ENCODE assay signal across 9 mouse cellular contexts in the genomic region with DNA sequence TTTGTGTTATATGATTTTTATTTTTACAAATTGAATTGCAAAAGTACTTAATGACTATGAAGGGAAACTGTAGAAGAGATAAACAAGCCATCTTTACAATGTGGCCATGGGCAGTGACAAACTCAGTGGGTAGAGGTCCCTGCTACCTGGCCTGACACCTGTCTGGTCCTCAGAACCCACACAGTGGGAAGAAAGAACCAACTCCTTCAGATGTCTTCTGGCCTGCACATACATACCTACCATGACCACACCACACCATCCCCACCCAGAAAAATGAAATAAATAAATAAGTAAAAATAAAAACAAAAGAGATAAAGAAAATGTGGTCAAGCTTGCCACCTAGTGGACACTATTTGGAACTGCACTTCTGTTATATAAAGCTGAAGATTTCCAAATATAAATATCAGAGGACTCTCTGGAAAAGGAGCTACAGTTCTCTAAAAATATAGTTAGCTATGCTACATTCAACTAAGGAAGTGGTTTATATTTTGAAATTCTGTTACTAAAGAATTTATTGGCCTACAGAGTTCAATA. TPM values are rescaled to one million over a fixed set of nuclear protein-coding genes. Genes with fewer than 3 reads are reported as not detected.
A peak's percentile ranks its signal among the peaks of the same experiment; 100 is the strongest.
DNase-seq lines count a peak whose midpoint lies in the region; ATAC-seq and TF ChIP-seq lines count a peak whose summit lies in the region.
"Had no signal": no experiment of that assay in that cellular context is flagged by ENCODE, and none has a peak within 500 bp of the region (broad histone marks: within the 10 kb centered on the region; RNA-seq: fewer than 3 reads in every experiment).

No protein-coding gene starts in this region.

- H3K36me3 ChIP-seq in kidney, adult 2 months (ENCODE audit: control insufficient read depth, insufficient read depth, low read length), result no peaks in the 10 kb centered on the region
- peaks cover 4% of the 10 kb centered on the region; the same call in 1 of the 2 replicates for H3K36me3 ChIP-seq in kidney, embryonic 14.5 days (ENCODE audit: control insufficient read depth, insufficient read depth, low read length)
- H3K36me3 ChIP-seq in midbrain, embryonic 15.5 days (replicated peaks), result no peaks in the 10 kb centered on the region; the same call in 1 of the 2 replicates
- H3K36me3 ChIP-seq: lung, embryonic 15.5 days had no signal

- no peak overlapping the region for H3K4me3 ChIP-seq in kidney, adult 2 months (ENCODE audit: insufficient read depth, low read depth, low read length)
- H3K4me3 ChIP-seq in kidney, embryonic 14.5 days (ENCODE audit: low read length), result no peak overlapping the region
- no peak overlapping the region for H3K4me3 ChIP-seq in midbrain, embryonic 15.5 days
- H3K4me3 ChIP-seq: lung, embryonic 15.5 days had no signal

- no peaks in the 10 kb centered on the region for H3K27me3 ChIP-seq in kidney, adult 2 months (replicated peaks; ENCODE audit: control insufficient read depth, insufficient read depth, low read length)
- no peaks in the 10 kb centered on the region for H3K27me3 ChIP-seq in kidney, embryonic 14.5 days (ENCODE audit: control insufficient read depth, insufficient read depth, low read length)
- H3K27me3 ChIP-seq in midbrain, embryonic 15.5 days (replicated peaks), result no peaks in the 10 kb centered on the region
- H3K27me3 ChIP-seq: lung, embryonic 15.5 days had no signal

- H3K9me3 ChIP-seq in kidney, embryonic 14.5 days (ENCODE audit: control insufficient read depth, low read length), result no peaks in the 10 kb centered on the region
- no peaks in the 10 kb centered on the region for H3K9me3 ChIP-seq in midbrain, embryonic 15.5 days
- H3K9me3 ChIP-seq: lung, embryonic 15.5 days had no signal

- H3K9ac ChIP-seq in kidney, embryonic 14.5 days (ENCODE audit: low read depth, low read length), result no peak overlapping the region
- H3K9ac ChIP-seq in midbrain, embryonic 15.5 days, result no peak overlapping the region
- H3K9ac ChIP-seq: lung, embryonic 15.5 days had no signal

- no peak overlapping the region for H3K4me2 ChIP-seq in kidney, embryonic 14.5 days (replicated peaks; ENCODE audit: low read depth, low read length)
- H3K4me2 ChIP-seq in midbrain, embryonic 15.5 days, result no peak overlapping the region
- H3K4me2 ChIP-seq: lung, embryonic 15.5 days had no signal

- ATAC-seq in cerebellum, adult (ENCODE audit: insufficient number of reproducible peaks, low FRiP score, low TSS enrichment), result peak; percentile 62; the same call in 1 of the 2 replicates
- no peak for ATAC-seq in kidney, embryonic 14.5 days (ENCODE audit: low FRiP score, low TSS enrichment)
- no peak for ATAC-seq in midbrain, embryonic 15.5 days (replicated peaks)

- no peaks in the 10 kb centered on the region for H3K4me1 ChIP-seq in kidney, adult 2 months (ENCODE audit: control insufficient read depth, insufficient read depth, low read length)
- H3K4me1 ChIP-seq in kidney, embryonic 14.5 days (ENCODE audit: control insufficient read depth, insufficient read depth, low read length), result no peaks in the 10 kb centered on the region
- no peaks in the 10 kb centered on the region for H3K4me1 ChIP-seq in midbrain, embryonic 15.5 days
- H3K4me1 ChIP-seq: lung, embryonic 15.5 days had no signal

- no peak for DNase-seq in cerebellum, adult 11 months
- DNase-seq in kidney, adult 2 months, result peak; percentile 27
- DNase-seq in A20 (ENCODE audit: low read depth, low spot score), result peak; percentile 42
- DNase-seq in induced T-regulatory cell, adult 2 months (ENCODE audit: low read depth), result peak; percentile 61
- DNase-seq in adrenal gland, adult 2 months, result no peak

- H3K27ac ChIP-seq in kidney, adult 2 months (ENCODE audit: insufficient read depth, low read depth, low read length), result no peak overlapping the region
- H3K27ac ChIP-seq in kidney, embryonic 14.5 days (ENCODE audit: low read depth, low read length), result no peak overlapping the region
- H3K27ac ChIP-seq in midbrain, embryonic 15.5 days, result no peak overlapping the region
- H3K27ac ChIP-seq: lung, embryonic 15.5 days had no signal

- 0 out of 2 replicates have a peak, but pooled peaks have one; percentile 0 for TF ChIP-seq CTCF in kidney, adult 2 months (conservative IDR thresholded peaks at IDR 0.05; ENCODE audit: insufficient read depth, insufficient read length, low read depth, low read length)

- no peak for TF ChIP-seq POLR2A in kidney, adult 2 months (IDR thresholded peaks at IDR 0.05; ENCODE audit: low read depth, low read length)

RNA-seq across cellular contexts. Expression of a gene that starts 17.9 kb away (rescaled TPM):
- 3.2 and 4.3 TPM in 2 replicates for polyA plus RNA-seq in kidney, adult 2 months (2012; rRNA removed)
- polyA plus RNA-seq in kidney, embryonic 14.5 days (2014; fragmentation: Nextera tagmentation; extraction: Ambion mirVana), result 14.6 and 27.1 TPM in 2 replicates
- total RNA-seq in adrenal gland, adult 2 months (2021), result 10 to 100 TPM; 10.8 to 14.1 TPM
- polyA plus RNA-seq in adrenal gland, adult 2 months (2012; rRNA removed), result 2.2 and 3.6 TPM in 2 replicates
- polyA plus RNA-seq in midbrain, embryonic 15.5 days (2015; fragmentation: Nextera tagmentation; extraction: Ambion mirVana), result 15.5 and 18.0 TPM in 2 replicates

RNA-seq across cellular contexts. Expression of a gene that starts 18.0 kb away (rescaled TPM):
- polyA plus RNA-seq in kidney, adult 2 months (2012; rRNA removed), result 10.2 and 11.1 TPM in 2 replicates
- polyA plus RNA-seq in kidney, embryonic 14.5 days (2014; fragmentation: Nextera tagmentation; extraction: Ambion mirVana), result 51.1 and 72.9 TPM in 2 replicates
- 10 to 100 TPM; 24.6 to 26.8 TPM for total RNA-seq in adrenal gland, adult 2 months (2021)
- polyA plus RNA-seq in adrenal gland, adult 2 months (2012; rRNA removed), result 8.4 and 12.5 TPM in 2 replicates
- 66.6 and 71.0 TPM in 2 replicates for polyA plus RNA-seq in midbrain, embryonic 15.5 days (2015; fragmentation: Nextera tagmentation; extraction: Ambion mirVana)

RNA-seq across cellular contexts. Expression of a gene that starts 44.9 kb away (rescaled TPM):
- polyA plus RNA-seq in kidney, adult 2 months (2012; rRNA removed), result 14.3 and 14.4 TPM in 2 replicates
- 24.5 and 44.8 TPM in 2 replicates for polyA plus RNA-seq in kidney, embryonic 14.5 days (2014; fragmentation: Nextera tagmentation; extraction: Ambion mirVana)
- 10 to 100 TPM; 16.7 to 24.6 TPM for total RNA-seq in adrenal gland, adult 2 months (2021)
- polyA plus RNA-seq in adrenal gland, adult 2 months (2012; rRNA removed), result 3.1 and 7.5 TPM in 2 replicates
- 12.5 and 14.0 TPM in 2 replicates for polyA plus RNA-seq in midbrain, embryonic 15.5 days (2015; fragmentation: Nextera tagmentation; extraction: Ambion mirVana)

Comparison
In these comparisons a context has a peak if more than half of its experiments do, and no peak if none do; other contexts are left out.
1. DNase-seq: peak in kidney, adult 2 months (single experiment), A20 (single experiment) and induced T-regulatory cell, adult 2 months (single experiment); none in cerebellum, adult 11 months (single experiment) and adrenal gland, adult 2 months (single experiment).